Mouse (Mus musculus) left cerebral cortex, adult 18-20 months (tissue): ENCODE data around the gene Mgst2. TPM values are rescaled to one million over a fixed set of nuclear protein-coding genes. Genes with fewer than 3 reads are reported as not detected.

Experiments used
- DNase-seq, 2 experiments: peaks; one replicate each; pipeline ENCODE4 v3.0.0; 2021 to 2022; ENCODE audit warnings: low spot score in 2 of 2, mixed read lengths in 1 of 2
- total RNA-seq, 2 experiments: library from RNA; stranded (reverse); gene quantifications; 2 replicates each; pipeline ENCODE4 v1.2.3; 2021

The Mgst2 gene
- total RNA-seq, 2 experiments from 2014 or later = not detected

- no peak for DNase-seq
Measured at GRCm38 (mm10) chr3:51654303-51655055, 5.7 kb upstream of the Mgst2 start.

DNA sequence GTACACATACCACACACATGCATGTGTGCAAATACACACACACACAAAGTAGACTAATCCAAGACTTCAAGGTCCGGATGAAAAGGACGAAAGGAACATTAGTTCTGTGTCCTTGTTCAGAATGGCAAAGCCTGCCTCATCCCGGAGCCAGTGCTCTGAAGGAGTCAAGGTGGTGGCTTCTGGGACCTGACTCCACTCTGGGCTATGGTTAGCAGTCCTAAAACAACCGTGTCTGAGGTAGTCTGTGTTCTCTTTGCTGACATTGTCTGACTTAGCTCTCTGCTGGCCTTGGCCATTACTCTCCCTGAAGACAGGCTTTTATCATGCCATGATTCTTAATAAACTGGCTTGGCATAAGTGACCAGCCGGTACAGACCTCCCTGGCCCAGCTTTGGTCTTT lies 745 bp upstream of the Mgst2 start:
- no peak for DNase-seq

DNA sequence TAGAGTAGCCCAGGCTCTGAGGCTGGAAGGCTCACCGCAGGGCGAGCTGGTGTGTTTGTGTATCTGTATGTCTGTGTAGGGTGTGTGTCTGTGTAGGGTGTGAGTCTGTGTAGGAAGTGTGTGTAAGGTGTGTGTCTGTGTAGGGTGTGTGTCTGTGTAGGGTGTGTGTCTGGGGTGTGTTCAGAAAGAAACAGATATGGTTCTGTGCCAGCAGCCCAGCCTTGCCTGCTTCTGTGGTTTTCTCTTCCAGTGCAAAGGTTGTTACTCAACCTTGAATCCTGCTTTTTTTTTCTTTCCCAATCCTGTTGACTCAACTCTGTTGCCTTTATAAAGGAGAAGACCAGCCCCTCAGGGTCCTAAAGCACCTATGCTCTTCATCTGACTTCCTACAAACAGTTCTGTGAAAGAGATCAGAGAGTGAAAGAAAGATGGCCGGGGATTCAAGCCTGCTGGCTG lies 689 bp downstream of the Mgst2 start:
- no peak for DNase-seq

GRCm38 (mm10) chr3:51661376-51661775 lies 1.2 kb downstream of the Mgst2 start:
- no peak for DNase-seq

DNA sequence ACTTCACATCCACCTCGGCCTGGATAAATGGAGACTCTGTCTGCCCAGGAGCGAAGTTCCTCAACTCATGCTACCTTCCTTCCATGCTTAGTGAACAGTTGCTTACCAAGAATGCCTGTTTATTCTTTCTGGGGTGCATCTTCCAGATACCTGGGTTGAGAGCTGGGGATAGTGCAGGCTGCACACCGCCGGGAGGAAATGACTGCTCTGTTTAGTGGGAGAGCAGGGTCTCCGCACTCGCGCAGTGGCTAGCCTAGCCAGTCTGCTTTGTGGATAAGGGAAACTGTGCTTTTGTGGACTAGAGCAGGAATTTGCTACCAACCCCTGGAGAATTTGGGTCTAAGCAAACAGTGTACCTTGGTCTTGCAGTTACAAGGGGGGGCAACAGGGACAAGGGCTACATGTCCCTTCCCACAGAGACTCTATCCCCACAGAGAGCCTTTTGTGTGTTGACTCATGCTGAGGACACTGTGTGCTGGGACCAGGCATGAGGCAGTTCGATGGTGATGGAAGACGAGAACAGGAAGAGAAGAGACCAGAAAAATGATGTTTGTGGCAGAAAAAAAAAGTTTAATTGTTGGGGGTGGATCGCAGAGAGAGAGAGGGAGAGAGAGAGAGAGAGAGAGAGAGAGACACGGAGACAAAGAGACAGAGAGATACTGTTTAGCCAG lies 1.9 kb downstream of the Mgst2 start:
- DNase-seq = no peak

DNA sequence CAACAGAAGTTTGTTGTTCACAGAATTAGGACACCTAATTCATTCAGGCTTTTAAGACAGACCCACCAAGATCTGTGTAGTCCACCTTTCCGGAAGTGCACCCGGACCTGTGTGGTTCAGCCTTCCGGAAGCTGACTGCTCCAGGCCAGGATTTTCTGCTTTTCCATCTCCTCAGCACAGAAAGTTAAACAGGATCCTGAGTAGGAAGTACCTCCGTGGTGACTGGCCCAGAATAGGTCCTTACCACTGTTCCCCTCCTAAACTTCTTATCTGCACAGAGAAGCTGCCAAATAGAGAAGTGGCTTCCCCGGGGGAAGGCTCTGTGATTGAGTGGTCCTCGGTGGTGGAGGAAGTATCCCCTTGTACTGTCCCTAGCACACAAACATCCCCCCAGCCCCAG lies 2.4 kb downstream of the Mgst2 start:
- no peak for DNase-seq

- DNase-seq = no peak
Measured at GRCm38 (mm10) chr3:51668607-51669006, 8.4 kb downstream of the Mgst2 start.

DNA sequence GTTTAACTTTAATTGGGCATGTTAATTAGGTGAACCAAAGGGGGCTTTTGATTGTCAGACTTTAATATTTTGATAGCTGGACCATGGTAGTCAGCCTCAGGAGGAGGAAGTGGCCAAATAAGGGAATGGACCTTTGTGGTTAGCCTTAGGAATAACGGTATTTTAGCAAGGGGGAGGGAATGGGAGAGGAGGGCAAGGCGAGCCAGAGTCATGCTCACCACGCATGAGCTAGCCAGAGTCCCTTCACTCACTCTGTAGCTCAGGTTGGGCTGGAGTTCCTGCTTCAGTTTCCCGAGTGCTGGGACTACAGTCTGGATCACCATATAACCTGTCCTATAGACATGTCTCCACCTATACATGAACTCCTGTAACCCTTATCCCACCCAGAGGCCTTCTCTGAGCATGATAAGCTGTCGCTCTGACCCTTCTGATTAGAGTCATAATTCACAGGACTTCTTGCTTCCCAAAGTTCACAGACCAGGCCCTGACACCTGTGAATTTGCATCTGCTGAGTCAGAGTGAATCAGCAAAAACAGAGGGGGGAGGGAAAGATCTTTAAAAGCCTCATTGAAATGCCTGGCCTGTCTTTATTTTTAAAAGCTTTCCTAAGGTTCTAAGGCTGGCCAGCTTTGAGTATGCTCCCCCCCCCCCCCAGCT lies 10.4 kb downstream of the Mgst2 start:
- DNase-seq = no peak

- no peak for DNase-seq
Measured at GRCm38 (mm10) chr3:51671071-51671469, 10.9 kb downstream of the Mgst2 start.

GRCm38 (mm10) chr3:51672631-51673030 lies 12.5 kb downstream of the Mgst2 start:
- no peak for DNase-seq

DNA sequence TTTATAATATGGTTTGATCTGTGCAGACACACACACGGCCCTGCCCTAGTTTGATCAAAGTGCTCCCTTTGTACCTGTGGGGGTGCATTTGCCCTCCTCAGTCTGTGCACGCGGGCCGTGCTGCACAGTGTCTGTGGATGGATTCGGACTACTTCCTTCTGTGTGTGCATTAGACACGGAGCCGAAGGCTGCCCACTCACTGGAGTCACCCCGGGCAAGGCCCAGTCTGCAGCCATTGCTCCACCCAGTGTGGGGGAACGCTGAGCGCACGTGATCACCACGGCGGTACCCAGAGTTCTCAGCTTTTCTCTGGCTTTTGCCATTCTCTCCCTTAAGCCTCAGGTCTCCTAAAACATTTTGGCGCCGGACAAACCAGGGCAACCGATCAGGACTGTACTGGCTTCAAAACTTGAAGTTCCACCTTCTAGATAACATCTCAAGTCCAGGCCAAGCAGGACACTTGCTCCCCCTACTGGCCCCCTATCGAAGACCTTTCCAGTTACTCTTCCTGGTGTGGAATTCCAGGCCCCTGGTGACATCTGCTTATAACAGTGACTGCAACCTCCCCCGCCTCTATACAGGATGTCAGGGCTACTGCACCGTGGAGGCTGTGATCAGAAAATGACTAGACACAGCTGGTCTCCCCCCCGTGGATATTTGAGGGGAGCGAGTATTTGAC lies 13.4 kb downstream of the Mgst2 start:
- peak; percentile 19 to 56 for DNase-seq

- DNase-seq = no peak
Measured at GRCm38 (mm10) chr3:51674963-51675362, 14.8 kb downstream of the Mgst2 start.

DNA sequence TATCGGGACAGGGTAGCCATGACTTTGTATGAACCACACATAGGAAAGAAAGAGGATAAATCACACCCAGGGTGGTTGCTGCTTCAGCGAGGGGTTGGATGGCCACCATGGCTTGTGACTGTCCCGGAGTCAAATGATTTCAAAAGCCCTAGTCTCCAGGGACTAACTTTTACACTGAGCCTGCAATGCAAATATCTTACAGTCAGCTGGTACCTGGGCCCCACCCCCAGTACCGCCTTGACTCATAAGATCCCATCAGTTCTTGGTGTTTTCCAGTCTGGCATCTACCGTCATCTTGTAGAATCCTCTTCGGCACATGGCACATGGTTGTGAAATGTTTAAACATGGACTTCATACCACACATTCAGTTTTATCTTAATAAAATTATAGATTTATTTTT lies 25.4 kb downstream of the Mgst2 start:
- no peak for DNase-seq

DNA sequence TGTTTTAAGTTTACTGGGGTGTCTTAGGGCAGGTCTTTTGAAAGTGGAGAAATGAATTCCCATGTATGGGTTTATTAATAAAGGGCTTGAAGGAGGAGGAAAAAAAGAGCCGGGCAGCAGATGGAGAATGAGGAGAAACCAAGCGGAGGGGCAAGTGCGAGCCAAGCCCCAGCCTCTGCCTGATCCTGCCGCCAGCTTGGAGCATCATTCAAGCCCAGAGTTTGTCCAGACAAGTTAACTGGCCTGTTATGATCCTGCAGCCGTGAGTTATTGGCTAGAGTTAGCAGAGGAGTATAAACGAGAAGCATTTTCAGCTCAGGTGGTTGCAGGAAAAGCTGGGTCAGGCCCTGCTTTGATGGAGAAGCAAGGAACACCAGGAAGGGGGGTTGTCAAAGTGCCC lies 26.2 kb downstream of the Mgst2 start:
- DNase-seq = no peak

DNA sequence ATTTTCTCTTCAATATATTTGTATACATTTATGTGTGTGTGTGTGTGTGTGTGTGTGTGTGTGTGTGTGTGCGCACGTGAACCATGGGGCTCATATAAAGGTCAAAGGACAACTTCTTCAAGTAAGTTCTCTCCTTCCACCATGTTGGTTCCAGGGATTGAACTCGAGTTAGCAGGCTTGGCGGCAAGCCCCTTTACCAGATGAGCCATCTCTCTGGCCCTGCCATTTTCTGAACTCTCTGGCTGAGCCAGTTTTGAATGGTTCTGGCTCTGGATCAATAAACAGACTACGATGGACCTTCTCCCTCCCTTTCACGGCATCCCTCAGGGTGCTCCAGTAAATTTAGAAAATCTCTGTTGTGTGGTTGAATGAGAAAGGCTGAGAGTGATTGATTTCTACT lies 26.6 kb downstream of the Mgst2 start:
- no peak for DNase-seq

- no peak for DNase-seq
Measured at GRCm38 (mm10) chr3:51688725-51689124, 28.6 kb downstream of the Mgst2 start.

DNA sequence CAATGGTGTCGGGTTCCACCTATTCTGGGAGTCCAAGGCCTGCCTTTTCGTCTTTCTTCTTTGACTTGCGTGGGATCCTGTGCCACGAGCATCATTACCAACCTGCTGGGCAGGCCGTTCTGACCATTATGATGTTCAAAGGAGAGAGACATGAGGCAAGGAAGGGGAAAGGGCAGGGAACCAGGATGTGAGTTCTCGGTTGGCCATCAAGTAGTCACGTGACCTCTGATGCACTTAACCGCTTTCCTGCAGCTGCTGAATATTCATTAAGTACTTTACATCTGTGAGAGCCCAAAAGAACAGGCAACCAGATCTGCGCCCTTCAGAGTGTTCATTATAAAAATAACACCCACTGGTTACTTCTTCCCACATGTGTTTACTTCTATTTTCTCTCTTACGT lies 33.0 kb downstream of the Mgst2 start:
- no peak for DNase-seq

- DNase-seq = no peak
Measured at GRCm38 (mm10) chr3:51694576-51694975, 34.4 kb downstream of the Mgst2 start.

DNA sequence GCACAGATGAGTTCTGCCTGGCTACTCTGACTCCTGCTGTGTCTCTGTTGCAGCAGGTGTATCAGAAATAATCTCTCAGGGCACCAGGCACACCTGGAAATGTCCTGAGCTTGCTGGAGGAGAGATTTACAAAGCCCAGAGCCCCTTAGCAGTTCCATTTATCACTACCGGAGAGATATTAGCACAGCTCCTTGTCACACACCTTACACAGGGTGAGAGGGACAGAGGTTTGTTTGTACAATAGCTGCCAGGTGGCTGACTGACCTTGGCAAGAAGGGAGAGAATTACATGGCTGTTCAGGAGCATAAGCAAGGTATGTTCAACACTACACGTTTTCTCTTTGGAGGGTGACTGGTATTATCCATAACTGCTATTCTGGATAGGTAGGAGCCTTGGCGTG lies 35.6 kb downstream of the Mgst2 start:
- DNase-seq = no peak

GRCm38 (mm10) chr3:51697931-51698330 lies 37.8 kb downstream of the Mgst2 start:
- no peak for DNase-seq

DNA sequence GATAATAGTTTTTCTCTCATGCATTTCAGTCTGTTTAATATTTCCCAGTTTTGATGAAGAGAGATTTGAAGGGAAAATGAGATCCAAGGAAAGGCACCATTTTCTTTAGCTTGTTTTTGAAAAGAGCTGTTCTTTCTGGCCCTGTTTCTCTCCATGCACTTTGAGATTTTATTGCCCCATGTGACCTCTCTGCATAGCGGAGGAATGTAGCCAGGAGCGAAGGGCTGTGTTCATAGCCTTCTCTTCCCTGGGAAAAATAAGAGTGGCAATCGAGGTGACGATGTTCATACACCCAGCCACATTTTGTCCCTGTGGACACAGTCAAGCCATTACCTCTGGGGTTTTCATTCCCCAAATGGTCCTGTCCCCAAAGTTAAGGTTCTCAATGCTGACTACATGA lies 40.0 kb downstream of the Mgst2 start:
- DNase-seq = no peak
